Mouse (Mus musculus) embryo, embryonic 11 days (tissue): ENCODE data around the gene Samd4b.
A peak's percentile ranks its signal among the peaks of the same experiment; 100 is the strongest.

Experiments
- DNase-seq: peaks from one replicate; pipeline ENCODE4 v3.0.0-alpha.2; 2015

The Samd4b gene

GRCm38 (mm10) chr7:28351676-28352191 lies 246.2 kb downstream of the Samd4b start:
- no peak for DNase-seq

GRCm38 (mm10) chr7:28350155-28350883 lies 247.6 kb downstream of the Samd4b start, which contains the start of gene Rps16:
Gene Rps16 (plus strand): TSS chr7:28350652.
- DNase-seq = peak; percentile 99
